ENCODE assay signal across 8 mouse cellular contexts in the genomic region with DNA sequence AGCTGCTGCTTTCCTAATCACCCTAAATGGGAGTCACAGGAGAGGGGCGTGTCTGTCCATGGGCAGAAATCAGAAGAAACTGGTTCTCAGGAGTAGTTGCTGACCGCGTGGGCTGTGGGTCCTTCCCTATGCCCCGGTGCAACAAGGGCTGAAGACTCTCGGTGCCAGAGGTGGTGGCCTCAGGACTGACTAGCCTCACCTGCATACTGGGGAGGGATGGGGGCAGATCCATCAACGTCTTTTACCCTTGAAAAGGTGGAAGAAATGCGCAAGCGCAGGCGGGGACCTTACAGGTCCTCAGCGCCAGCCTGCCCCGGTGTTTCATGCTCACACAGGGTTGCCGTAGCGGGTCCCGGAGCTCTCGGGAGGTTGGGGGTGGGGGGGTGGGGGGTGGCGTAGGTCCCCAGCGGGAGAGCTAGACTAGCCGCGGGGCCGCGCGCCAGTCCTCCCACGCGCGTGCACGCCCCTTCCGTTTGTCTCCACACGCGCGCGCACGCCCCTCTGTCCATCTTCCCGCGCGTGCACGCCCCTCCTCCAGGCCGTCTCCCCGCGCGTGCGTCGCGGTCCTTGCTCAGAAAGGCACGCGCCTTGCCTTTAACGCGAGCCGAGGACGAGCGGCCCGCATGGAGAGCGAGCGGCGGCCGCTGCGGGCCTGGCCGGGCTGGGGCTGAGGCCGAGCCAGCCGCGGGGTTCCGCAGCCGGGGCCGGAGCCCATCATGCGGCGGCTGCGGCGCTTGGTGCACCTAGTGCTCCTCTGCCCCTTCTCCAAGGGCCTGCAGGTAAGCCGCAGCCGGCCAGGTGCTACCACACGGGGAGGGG. TPM values are rescaled to one million over a fixed set of nuclear protein-coding genes. Genes with fewer than 3 reads are reported as not detected.
DNase-seq lines count a peak whose midpoint lies in the region; ATAC-seq and TF ChIP-seq lines count a peak whose summit lies in the region.

A gene (plus strand): TSS at position 537 of the 819 bp plus-strand sequence.

- peak within 1 kb of the TSS; percentile 58 for H3K4me3 ChIP-seq in cortical plate, adult 2 months (ENCODE audit: insufficient read depth, low read length)
- H3K4me3 ChIP-seq in left cerebral cortex, adult 2 months: peak within 1 kb of the TSS; percentile 88

- TF ChIP-seq CTCF in cortical plate, adult 2 months (IDR thresholded peaks at IDR 0.05; ENCODE audit: extremely low read depth, insufficient read depth, low read length): no peak
- no peak for TF ChIP-seq CTCF in left cerebral cortex, adult 2 months (IDR thresholded peaks at IDR 0.05)

- TF ChIP-seq POLR2A in cortical plate, adult 2 months (IDR thresholded peaks at IDR 0.05; ENCODE audit: extremely low read depth, insufficient read depth, low read length): peak; percentile 64

- peak; percentile 84 for DNase-seq in adrenal gland, adult 2 months
- peak; percentile 75 for DNase-seq in gastrocnemius, postnatal 14 days
- DNase-seq in induced T-regulatory cell, adult 2 months (ENCODE audit: low read depth): peak; percentile 82
- peak; percentile 88 to 89 for DNase-seq in left cerebral cortex, adult 2 months (ENCODE audit: extremely low spot score in 1 of 2, low spot score in 2 of 2)
- DNase-seq in lung, postnatal 36 days: peak; percentile 82
- DNase-seq in right cerebral cortex, adult 2 months (ENCODE audit: low spot score in 2 of 2): peak; percentile 86 to 93

- H3K4me1 ChIP-seq in cortical plate, adult 2 months (ENCODE audit: control insufficient read depth, insufficient read depth, low read length): peaks cover 9% of the 10 kb centered on the region

- intact Hi-C loops in gastrocnemius, postnatal 14 days (cut with DNase I; ENCODE audit: low total_unique reads): no loop called here
- intact Hi-C loops in left cerebral cortex, adult 2 months (cut with DNase I): no loop called here

- H3K27ac ChIP-seq in cortical plate, adult 2 months (ENCODE audit: insufficient read depth, low read length): peak within 1 kb of the TSS; percentile 69
- H3K27ac ChIP-seq in left cerebral cortex, adult 2 months: peak within 1 kb of the TSS; percentile 92

- ATAC-seq in monocyte, adult 5-6 weeks (replicated peaks; ENCODE audit: insufficient number of reproducible peaks, low FRiP score, low TSS enrichment, poor library complexity, severe bottlenecking): no peak

RNA-seq across cellular contexts. Expression of the gene that starts here (rescaled TPM):
- 10 to 100 TPM in 1 of 2 experiments, 1 to 10 TPM in 1; 6.9 to 15.7 TPM for total RNA-seq in adrenal gland, adult 2 months (2021)
- 21.8 and 33.4 TPM in 2 replicates for polyA plus RNA-seq in adrenal gland, adult 2 months (2012; rRNA removed)
- polyA plus RNA-seq in cortical plate, adult 2 months (2012; rRNA removed): 88.8 and 95.7 TPM in 2 replicates
- 1 to 10 TPM; 1.4 to 3.1 TPM for total RNA-seq in gastrocnemius, postnatal 14 days (2021)
- 10 to 100 TPM; 72.4 to 78.9 TPM for total RNA-seq in left cerebral cortex, adult 2 months (2021)
- total RNA-seq in monocyte, adult 5-6 weeks (2017): 2.1 to 4.9 TPM in 2 of 3 replicates, not detected in the other

Comparison
In these comparisons a context has a peak if more than half of its experiments do, and no peak if none do; other contexts are left out.
1. RNA of the gene that starts here (total RNA-seq): 72.4 to 78.9 TPM in left cerebral cortex, adult 2 months; 6.9 to 15.7 TPM in adrenal gland, adult 2 months, 1.4 to 3.1 TPM in gastrocnemius, postnatal 14 days and 2.1 to 4.9 TPM in monocyte, adult 5-6 weeks; every median in the first group is over 4 times any median in the second.
2. Peak in every context shown above with its lines, with median percentiles within 50 percentile points of each other: DNase-seq.